Mouse (Mus musculus) stomach, postnatal 0 days (tissue): ENCODE data around the gene Gm49337.

Experiments used
- CTCF ChIP-seq: IDR thresholded peaks from 2 replicates; pipeline ENCODE4 v1.5.1; 2016; ENCODE audit warnings: antibody characterized with exemption, low read depth, mild to moderate bottlenecking, moderate library complexity
- EP300 ChIP-seq: optimal IDR thresholded peaks from 2 replicates; pipeline ENCODE3; 2016; ENCODE audit warnings: antibody characterized with exemption

DNA sequence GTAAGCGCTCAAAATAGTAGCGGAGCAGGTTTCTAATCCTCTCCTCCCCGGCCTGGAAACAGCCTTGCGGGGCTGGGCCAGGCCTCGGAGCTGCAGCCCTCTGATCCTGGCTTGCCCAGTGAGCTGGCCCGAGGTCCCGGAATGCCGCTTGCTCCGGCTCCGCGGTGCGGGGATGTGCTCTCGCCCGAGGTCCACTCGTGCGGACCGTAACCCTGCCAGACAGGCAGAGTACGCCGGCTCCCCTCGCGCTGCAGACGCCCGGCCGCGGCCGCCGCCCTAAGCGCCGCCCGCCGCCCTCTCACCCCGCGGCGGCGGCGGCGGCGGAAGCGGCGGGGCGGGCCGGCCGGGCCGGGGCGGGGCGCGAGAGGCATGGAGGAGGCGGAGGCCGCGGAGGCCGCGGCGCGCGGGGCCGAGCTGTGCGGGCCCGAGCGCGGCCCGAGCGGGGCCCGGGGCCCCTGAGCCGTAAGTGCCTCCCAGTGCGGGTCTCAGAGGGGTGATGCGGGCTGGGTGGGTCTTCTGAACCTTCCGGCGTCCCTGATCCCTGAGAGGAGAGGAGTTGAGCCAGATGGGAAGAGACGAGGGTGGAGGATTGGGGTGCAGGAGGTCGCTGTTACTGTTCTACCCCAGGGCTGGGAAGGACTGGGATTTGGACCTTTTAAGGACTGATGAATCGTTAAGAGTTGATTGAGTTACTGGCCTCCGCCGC, 22.9 kb upstream of the Gm49337 start:
- TF ChIP-seq EP300, result no peak
- no peak for TF ChIP-seq CTCF
